7 mouse cellular contexts compared by ENCODE assay signal in the genomic region with DNA sequence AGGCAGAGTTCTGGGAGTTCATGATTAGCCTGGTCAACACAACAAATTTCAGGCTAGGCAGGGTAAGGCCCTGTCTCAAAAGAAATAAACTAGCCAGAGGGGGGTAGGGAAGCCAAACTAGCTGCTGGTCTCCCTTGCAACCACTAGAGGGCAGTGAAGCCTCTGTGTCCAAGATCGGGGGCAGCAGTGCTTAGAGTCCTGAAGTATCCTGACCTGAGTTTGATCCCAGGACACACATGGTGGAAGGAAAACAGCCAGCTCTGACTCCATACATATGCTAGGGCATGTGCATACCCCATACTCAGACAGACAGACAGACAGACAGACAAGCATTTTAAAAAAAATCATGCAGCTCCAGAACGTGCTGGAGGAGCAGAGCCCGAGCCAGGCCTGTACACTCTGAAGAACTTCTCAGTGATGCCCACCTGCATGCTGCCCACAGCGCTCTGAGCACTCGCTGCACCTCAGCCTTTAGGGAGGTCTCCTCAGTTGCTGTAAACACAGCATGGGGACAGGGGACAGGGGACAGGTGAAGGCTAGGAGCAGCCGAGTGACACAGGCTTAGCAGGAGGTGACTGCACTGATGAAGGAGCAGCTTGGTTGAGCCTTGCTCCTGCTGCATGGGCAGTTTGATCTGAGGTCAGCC. TPM values are rescaled to one million over a fixed set of nuclear protein-coding genes. Genes with fewer than 3 reads are reported as not detected.
A peak's percentile ranks its signal among the peaks of the same experiment; 100 is the strongest.
DNase-seq lines count a peak whose midpoint lies in the region; ATAC-seq and TF ChIP-seq lines count a peak whose summit lies in the region.

No protein-coding gene starts in this region.

- no peak overlapping the region for H3K27ac ChIP-seq in CH12.LX (ENCODE audit: insufficient read depth, low read depth)
- H3K27ac ChIP-seq in intestine, embryonic 14.5 days (ENCODE audit: low read depth): no peak overlapping the region

- H3K4me2 ChIP-seq in CH12.LX (ENCODE audit: insufficient read depth, low read depth, poor library complexity, severe bottlenecking): no peak overlapping the region
- H3K4me2 ChIP-seq in intestine, embryonic 14.5 days (ENCODE audit: low read length): no peak overlapping the region

- no peak; the same call in none of the 2 replicates for TF ChIP-seq POLR2A in CH12.LX (IDR thresholded peaks at IDR 0.05; ENCODE audit: low read depth, low read length)
- no peak for TF ChIP-seq POLR2A in lung, adult 2 months (IDR thresholded peaks at IDR 0.05; ENCODE audit: borderline replicate concordance, extremely low read depth, low read depth, low read length)

- peaks cover 9 to 60% of the 10 kb centered on the region in 2 experiments for H3K4me1 ChIP-seq in CH12.LX (ENCODE audit: control insufficient read depth in 1 of 2, insufficient read depth in 2 of 2)
- H3K4me1 ChIP-seq in intestine, embryonic 14.5 days (replicated peaks; ENCODE audit: control insufficient read depth, insufficient read depth, low read length): no peaks in the 10 kb centered on the region
- no peaks in the 10 kb centered on the region for H3K4me1 ChIP-seq in lung, adult 2 months (ENCODE audit: control insufficient read depth, insufficient read depth, low read length)

- peak; percentile 77 for TF ChIP-seq RAD21 in CH12.LX (IDR thresholded peaks at IDR 0.05; ENCODE audit: low read depth, low read length)

- 67% methylated on average over 6 of the region's 6 CpGs for WGBS in intestine, embryonic 14.5 days
- 71% methylated on average over 6 of the region's 6 CpGs for WGBS in lung, adult 2 months

- TF ChIP-seq EP300 in CH12.LX (IDR thresholded peaks at IDR 0.05; ENCODE audit: low read length): no peak

- peak; percentile 47 for ATAC-seq in intestine, embryonic 14.5 days (replicated peaks; ENCODE audit: low FRiP score, low TSS enrichment, low read depth)

- H3K4me3 ChIP-seq in CH12.LX (replicated peaks in 1 of 3; ENCODE audit: low read depth in 2 of 3, low read length in 2 of 3, poor library complexity in 1 of 3): no peak overlapping the region
- no peak overlapping the region for H3K4me3 ChIP-seq in intestine, embryonic 14.5 days (ENCODE audit: low read depth, low read length)
- no peak overlapping the region for H3K4me3 ChIP-seq in lung, adult 2 months (replicated peaks; ENCODE audit: extremely low read depth, low read depth, low read length)

- H3K9ac ChIP-seq in CH12.LX (ENCODE audit: insufficient read depth, low read depth): no peak overlapping the region
- H3K9ac ChIP-seq in intestine, embryonic 14.5 days (ENCODE audit: low read length): no peak overlapping the region

- TF ChIP-seq CTCF in CH12.LX (conservative IDR thresholded peaks at IDR 0.05 in 1 of 2, IDR thresholded peaks at IDR 0.05 in 1 of 2; ENCODE audit: low read depth in 2 of 2, low read length in 2 of 2): peak; percentile 82 to 88
- TF ChIP-seq CTCF in lung, adult 2 months (IDR thresholded peaks at IDR 0.05; ENCODE audit: insufficient read depth, low read length): peak; percentile 96

- no peaks in the 10 kb centered on the region for H3K27me3 ChIP-seq in CH12.LX (replicated peaks)
- H3K27me3 ChIP-seq in intestine, embryonic 14.5 days (replicated peaks; ENCODE audit: control insufficient read depth, insufficient read depth, low read length): no peaks in the 10 kb centered on the region

- no peaks in the 10 kb centered on the region for H3K9me3 ChIP-seq in CH12.LX (replicated peaks; ENCODE audit: low read length)
- no peaks in the 10 kb centered on the region for H3K9me3 ChIP-seq in intestine, embryonic 14.5 days (ENCODE audit: control insufficient read depth, low read length)

- peaks cover 25% of the 10 kb centered on the region for H3K79me2 ChIP-seq in CH12.LX (replicated peaks; ENCODE audit: control insufficient read depth, extremely low read depth, insufficient read depth, poor library complexity, severe bottlenecking)

- in situ Hi-C loops in CH12.LX (cut with MboI; ENCODE audit: low pct_ligation_motif_present, low pct_unique_long_range_greater_than_20kb, low sequenced_read_pairs): no loop called here

- peak; percentile 62 to 65 for DNase-seq in B cell, adult 2 months
- peak; percentile 61 for DNase-seq in CH12.LX (ENCODE audit: extremely low read depth)
- DNase-seq in cerebellum, adult 11-12 months: peak; percentile 16
- DNase-seq in forelimb bud, embryonic 11.5 days (ENCODE audit: low read depth, low spot score): peak; percentile 63
- peak; percentile 58 for DNase-seq in intestine, embryonic 14.5 days (ENCODE audit: low spot score)
- DNase-seq in lung, adult 2 months: peak; percentile 28
- peak; percentile 78 for DNase-seq in retina, postnatal 1 day

- peaks cover 85 to 97% of the 10 kb centered on the region in 2 experiments for H3K36me3 ChIP-seq in CH12.LX (replicated peaks in 1 of 2; ENCODE audit: control insufficient read depth in 1 of 2, insufficient read depth in 1 of 2, low read length in 1 of 2)
- peaks cover 16% of the 10 kb centered on the region for H3K36me3 ChIP-seq in intestine, embryonic 14.5 days (ENCODE audit: control insufficient read depth, insufficient read depth, low read length)

- dilution Hi-C loops in CH12.LX (cut with MboI; ENCODE audit: extremely low pct_ligation_motif_present, extremely low pct_unique_long_range_greater_than_20kb, low sequenced_read_pairs): no loop called here

TF ChIP-seq in CH12.LX, 34 proteins besides CTCF, POLR2A, EP300 and RAD21:
- TF ChIP-seq SMC3 (IDR thresholded peaks at IDR 0.05; ENCODE audit: low read depth, low read length): peak; percentile 72
- 0 out of 2 replicates have a peak, but pooled peaks have one; percentile 36 for TF ChIP-seq CHD2 (IDR thresholded peaks at IDR 0.05; ENCODE audit: low read length)
- no peak for TF ChIP-seq E2F4 (IDR thresholded peaks at IDR 0.05; ENCODE audit: insufficient replicate concordance, low read depth, low read length)

RNA-seq across cellular contexts. Expression of a gene that starts 18.3 kb away (rescaled TPM):
- 102 and 118 TPM in 2 replicates for total RNA-seq in CH12.LX (2012; rRNA removed)
- 132 and 148 TPM in 2 replicates for total RNA-seq in CH12.LX (2014; rRNA removed)
- 129 and 144 TPM in 2 replicates for polyA plus RNA-seq in CH12.LX (2012; ENCODE audit: insufficient read length, low read depth)
- polyA plus RNA-seq in intestine, embryonic 14.5 days (2014; fragmentation: Nextera tagmentation; extraction: Ambion mirVana): 25.1 and 26.5 TPM in 2 replicates
- polyA plus RNA-seq in lung, adult 2 months (2012; rRNA removed): 3.6 and 5.4 TPM in 2 replicates

Comparison
In these comparisons a context has a peak if more than half of its experiments do, and no peak if none do; other contexts are left out.
1. DNase-seq: peak in every context shown above with its lines; median percentile 78 in retina, postnatal 1 day; 64 in B cell, adult 2 months; 63 in forelimb bud, embryonic 11.5 days; 61 in CH12.LX; 58 in intestine, embryonic 14.5 days; 28 in lung, adult 2 months; 16 in cerebellum, adult 11-12 months.